Mouse (Mus musculus) retina, postnatal 1 day (tissue): Measurements from ENCODE around the gene Rab3d.

Experiments used
- DNase-seq: peaks from one replicate; pipeline ENCODE4 v3.0.0-alpha.2; 2012

The Rab3d gene

DNA sequence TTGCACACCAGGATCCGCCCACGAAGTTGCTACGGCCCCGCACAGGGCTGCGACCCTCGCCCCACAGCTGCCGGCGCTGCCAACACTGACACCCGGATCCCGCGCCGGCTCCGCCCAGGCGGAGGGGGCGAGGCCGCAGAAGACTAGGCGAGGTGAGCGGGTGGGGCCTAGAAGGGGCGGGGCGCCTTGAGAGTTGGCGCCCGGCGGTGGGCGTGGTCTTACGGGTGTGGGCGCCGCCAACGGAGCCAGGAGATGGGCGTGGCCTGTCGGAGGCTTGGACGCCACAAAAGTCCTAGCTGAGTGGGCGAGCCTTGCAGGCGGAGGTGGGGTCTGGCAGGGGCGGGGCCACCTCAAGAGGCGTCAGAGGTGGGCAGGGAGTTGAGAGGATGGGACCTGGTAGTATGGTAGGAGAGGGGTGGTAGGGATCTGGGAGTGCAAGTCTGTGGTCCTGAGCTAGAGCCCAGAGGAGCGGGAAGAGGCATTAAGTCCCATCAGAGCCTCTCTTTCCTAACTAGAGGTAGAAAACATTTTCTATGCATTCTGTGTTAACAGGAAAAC, at the start of gene Rab3d:
Gene Rab3d (minus strand): TSS at position 158 of the 558 bp plus-strand sequence.
- DNase-seq: peak; percentile 98

DNA sequence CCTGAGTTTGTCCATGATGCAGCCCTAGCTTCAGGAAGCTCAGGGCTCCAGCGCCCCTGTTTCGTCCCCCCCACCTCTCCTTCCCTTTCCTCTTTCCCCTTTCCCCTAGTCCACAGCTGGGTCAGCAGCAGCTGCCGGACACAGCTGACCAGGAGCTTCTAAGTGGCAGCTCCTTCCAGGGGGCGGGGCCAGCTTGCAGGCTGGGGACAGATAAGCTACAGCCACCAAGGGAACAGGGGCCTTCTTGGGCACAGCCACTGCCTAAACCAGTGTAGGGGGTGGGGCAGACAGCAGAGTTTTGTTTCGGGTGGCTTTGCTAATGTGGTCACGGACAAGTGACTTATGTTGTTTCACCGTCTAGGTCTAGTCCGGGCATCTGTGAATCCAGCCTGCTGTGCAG, 45.4 kb upstream of the Rab3d start, which contains the start of gene Epor:
Gene Epor (minus strand): TSS at position 90 of the 400 bp plus-strand sequence.
- DNase-seq: peak; percentile 63

DNA sequence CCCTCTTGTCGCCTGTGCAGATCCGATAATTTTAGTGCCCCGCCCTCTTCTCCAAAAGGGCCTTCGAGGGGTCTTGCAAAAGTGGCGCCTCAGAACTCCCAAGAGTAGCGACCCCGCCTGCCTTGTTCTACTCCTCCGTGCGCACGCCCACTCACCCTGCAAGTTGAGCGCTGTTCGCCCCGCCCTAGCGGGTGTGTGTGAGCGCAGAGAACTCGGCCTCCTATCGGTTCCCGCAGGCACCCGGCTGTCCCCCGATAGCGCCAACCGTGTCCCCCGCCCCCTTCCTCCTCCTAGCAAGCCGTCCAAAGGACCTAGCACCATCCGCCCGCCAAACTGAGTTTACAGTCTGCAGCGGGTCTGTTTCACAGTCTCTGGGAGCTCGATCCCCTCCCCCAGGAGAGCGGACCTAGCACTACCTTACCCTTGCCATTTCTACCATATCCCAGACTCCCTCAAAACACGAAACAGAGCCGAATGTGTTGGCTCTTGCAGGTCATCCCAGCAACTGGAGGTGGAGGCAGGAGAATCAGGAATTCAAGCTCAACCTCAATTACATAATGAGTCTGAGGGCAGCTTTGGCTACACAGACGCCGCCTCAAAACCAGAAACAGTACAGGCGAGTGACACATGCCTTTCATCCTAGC, 44.5 kb upstream of the Rab3d start:
- DNase-seq: peak; percentile 74

DNA sequence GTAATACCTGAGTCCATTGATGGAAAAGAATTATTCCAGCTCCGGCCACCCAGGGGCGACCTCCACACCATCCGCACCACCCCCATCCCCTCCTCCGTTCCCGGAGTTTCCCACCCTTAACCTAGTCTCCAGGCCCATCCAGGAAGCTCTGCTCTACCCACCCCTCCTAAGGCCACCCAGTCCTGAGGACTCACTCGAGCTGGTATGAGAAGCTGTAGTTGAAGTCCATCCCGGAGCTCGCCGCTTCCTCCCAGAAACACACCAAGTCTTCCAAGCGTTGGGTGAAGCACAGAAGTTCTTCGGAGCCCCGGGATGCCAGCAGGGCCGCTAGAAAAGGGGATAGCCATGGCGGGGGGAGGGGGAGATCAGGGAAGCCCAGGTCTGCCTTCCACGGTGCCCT, 44.0 kb upstream of the Rab3d start:
- peak; percentile 25 for DNase-seq

DNA sequence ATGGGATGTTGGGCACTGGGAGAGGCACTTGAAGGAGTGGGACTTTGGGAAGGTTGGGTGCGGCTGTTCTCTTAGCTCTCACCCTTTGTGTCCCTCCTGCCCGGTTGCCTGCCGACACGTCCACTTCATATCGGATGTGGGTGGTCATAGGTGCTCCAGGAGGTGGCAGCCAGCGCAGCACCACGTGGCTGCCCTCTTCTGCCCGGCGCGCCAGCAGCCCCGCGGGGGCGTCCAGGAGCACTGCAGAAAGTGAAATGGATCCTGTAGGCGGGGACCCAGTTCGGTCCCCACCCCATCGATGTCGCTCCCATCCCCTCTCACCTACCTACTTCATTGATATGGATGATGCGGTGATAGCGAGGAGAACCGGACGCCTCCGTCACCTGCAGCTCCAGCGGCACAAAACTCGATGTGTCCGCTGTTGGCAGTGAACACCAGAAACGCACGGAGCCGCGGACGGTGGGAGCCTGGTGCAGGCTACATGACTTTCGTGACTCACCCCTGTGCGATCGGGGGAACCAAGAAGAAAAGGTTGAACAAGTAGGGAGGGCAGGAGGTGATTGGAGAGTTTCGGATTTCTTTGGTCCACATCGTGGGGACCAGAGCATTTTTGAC, 43.5 kb upstream of the Rab3d start:
- peak; percentile 21 for DNase-seq

DNA sequence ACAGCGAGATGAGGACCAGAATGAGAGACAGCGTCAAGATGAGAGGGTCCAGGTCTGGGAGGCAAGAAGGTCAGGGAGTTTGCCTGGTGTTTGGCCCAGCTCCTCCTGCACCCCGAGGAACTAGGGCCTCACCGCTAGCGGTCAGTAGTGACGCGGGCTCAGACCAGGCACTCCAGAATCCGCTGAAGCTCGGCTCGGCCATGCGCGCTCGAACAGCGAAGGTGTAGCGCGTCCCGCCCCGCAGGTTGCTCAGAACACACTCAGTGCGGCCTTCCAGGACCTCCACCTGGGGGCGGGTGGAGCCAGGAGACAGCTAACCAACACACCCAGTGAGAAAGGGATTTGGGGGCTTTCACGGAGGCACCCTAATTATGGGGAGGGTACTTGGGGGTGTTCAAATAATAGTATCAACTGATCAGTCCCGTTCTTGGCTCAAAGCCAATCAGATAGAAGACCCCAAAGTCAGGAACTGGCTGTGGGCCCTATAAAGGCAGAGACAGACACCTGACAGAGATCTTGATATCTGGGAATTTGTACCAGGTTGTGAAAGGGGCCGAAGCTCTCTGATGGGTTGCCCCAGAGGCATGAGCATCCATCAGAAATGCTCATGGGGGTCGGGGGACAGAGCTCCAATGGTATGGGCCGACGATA, 42.7 kb upstream of the Rab3d start:
- DNase-seq: peak; percentile 31

DNA sequence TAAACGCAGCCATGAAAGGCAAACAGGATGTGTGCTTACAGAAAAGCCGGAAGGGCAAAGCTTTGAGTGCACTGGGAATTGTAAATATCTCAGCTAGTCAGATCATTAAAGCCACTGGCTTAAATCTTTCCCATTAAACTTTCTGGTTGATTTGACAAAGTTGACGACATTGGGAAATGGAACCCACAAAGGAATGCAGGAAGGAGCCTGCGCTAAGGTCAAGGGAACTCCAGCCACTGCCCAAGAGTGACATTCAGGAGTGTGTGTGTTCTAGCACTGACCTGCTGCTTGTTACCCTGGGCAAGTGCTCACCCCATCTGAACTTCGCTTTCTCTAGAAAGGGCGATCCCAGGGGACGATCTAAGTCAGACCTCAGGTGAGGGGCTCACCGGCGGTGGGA, 42.1 kb upstream of the Rab3d start:
- DNase-seq: no peak

DNA sequence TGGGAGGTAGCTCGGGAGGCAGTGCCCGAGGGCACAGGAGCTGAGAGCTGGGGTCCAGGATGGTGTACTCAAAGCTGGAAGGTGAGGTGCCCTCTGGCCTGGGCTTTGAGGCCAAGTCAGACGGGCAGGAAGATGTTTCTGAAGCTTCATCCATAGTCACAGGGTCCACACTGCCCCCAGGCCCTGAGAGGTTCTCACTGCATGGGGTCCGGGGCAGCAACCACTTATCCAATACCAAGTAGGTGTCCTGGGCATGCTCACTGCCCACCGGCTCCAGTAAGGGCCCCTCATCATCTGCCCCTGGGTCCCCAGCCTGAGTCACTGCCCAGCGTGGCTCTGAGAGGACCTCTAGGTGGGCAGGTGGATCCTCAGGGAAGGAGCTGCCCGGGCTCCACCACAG, 41.3 kb upstream of the Rab3d start:
- DNase-seq: no peak

DNA sequence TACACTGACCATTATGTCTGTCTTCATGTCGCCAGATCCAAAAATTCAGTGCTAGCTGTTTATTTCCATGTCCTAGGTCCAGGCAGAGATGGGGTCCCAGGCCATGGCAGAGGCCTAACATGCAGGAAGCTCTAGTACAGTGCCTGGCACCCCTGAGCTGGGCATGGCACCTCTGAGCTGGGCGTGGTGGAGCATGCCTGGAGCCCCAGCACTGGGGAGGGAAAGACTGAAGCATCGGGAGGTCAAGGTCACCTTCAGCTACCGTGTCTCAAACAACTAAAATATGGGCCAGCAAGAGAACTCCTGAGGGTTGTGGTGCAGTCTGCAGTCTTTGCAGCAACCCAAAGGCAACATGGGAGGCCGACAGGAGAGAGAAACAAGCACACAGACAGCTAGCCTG, 40.4 kb upstream of the Rab3d start:
- DNase-seq: no peak

DNA sequence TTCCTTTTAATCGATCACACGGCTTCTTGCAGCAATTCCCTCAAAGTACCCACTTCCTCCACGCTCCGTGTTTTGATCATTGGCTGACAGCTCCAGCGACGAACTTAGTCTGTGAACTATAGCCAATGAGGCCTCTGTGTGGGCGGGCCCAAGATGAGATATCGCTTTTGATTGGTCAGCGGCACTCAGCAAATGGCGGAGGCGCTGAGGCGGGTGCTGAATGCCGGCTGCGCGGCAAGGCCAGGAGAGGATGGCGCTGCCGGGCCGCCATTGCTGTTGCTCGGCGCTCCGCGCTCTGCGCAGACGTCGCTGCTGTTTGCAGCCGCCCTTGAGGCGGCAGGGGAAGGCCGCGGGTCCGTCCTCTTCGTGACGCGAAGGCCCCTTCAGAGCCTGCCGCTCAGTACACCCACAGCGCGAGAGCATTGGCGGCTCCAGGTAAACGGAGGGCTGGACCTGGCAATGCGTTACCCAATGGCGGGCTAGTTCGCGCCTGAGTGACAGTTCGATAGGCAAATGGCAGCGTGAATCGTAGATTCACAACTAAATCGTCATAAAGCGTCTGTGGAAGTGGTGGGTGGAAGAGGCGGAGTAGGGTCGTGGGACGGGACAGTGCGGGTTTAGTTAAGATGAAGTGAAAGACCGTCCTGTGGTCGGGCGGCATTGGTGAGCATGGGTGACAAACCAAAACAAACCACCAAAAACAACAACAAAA, 37.7 kb upstream of the Rab3d start, which contains the start of gene Swsap1:
Gene Swsap1 (plus strand): TSS at position 186 of the 712 bp plus-strand sequence.
- DNase-seq: peak; percentile 99

DNA sequence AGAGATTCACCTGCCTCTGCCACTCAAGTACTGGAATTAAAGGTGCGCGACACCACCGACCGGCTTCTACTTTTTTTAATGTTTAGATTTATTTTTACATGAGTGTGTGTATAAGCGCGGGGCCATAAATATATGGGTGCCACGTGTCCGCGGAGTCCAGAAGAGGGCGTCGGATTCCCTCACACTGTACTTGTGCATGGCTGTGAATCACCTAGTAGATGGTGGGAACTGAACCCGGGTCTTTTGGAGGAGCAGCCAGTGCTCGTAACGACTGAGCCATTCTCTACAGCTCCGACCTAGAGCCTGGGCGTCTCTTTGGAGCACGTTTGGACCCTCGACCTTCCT, 37.2 kb upstream of the Rab3d start:
- DNase-seq: no peak

DNA sequence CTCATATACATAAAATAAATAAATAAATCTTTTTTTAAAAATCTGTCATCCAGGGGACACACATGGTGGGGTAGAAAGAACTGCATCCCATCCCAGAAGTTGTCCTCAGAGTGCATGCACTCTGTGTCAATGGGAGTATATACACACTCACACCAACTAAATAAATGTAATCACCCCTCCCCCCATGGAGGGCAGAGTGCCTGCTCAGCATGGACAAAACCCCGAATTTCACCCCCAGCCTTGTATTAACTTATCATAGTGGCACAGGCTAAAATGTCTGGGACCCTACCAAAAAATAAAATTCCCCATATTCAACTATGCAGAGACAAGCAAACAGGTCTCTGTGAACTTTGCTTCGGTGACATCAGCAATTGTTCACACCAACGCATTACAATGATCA, 36.6 kb upstream of the Rab3d start:
- no peak for DNase-seq

DNA sequence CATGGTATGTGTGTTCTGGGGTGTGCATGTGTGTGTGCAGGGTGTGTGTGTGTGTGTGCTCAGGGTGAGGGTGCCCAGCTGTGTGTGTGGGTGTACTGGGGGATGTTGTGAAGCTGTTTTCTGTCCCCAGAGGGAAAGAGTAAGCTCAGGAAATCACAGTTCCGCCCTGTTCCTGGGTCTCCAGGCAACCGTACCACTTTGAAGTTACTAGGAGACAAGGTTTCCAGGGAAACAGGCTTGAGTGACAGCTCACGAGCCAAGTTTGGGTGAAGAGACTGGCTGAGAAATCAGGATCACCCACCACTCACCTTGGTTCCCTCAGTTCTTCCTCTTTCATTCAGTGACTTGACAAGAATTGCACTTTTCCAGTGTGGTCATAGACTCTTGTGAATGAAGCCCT, 35.6 kb upstream of the Rab3d start:
- peak; percentile 56 for DNase-seq

DNA sequence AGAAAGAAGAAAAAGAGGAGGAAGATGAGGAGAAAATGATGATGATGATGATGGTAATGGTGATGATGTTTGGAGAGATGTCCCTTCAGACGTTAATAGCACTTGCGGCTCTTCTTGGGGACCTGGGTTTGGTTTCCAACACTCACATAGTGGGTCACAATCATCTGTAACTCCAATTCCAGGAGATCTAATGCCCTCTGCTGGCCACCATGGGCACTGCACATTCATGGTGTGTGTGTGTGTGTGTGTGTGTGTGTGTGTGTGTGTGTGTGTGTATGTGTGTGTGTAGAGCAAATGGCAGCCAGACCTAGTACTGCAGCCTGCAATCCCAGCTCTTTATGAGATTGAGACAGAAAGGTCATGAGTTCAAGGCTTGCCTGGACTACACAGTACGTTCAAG, 34.0 kb upstream of the Rab3d start:
- no peak for DNase-seq

DNA sequence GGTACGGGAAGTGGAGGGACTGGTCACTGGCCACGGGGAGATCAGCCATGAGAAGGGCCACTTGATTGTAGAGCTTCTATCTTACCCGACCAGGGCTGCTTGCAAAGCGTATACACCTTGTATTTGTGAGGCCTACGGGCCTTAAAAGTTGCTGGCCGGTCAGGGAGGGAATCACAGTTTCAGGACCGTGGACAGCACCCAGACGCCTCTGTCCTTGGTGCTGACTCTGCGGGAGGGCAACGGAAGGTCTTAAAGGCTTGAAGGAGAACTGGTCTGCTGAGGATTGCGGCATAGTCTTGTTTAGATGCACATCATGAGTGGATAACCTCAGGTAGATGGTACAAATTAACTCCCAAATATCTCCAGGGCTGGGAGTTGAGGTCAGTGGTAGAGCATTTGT, 32.3 kb upstream of the Rab3d start:
- DNase-seq: peak; percentile 66

DNA sequence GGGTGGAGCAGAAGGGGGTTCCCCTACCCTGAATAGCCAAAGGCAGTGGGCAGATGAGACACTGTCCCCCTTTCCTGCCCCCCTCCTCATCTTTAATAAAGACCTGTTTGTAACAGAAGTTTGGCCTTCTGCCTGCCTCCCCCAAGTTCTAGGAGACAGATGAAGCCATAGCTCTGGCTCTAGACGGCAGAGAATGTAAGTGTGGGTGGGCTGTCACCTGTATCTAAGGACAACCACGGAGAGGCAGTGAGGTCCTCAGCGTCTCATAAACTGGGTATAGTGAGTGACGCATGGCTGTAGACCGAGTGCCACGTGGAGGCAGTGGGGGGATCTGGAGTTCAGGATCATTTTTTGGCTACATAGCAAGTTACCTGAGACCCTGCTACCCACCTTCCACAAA, 30.8 kb upstream of the Rab3d start:
- no peak for DNase-seq

DNA sequence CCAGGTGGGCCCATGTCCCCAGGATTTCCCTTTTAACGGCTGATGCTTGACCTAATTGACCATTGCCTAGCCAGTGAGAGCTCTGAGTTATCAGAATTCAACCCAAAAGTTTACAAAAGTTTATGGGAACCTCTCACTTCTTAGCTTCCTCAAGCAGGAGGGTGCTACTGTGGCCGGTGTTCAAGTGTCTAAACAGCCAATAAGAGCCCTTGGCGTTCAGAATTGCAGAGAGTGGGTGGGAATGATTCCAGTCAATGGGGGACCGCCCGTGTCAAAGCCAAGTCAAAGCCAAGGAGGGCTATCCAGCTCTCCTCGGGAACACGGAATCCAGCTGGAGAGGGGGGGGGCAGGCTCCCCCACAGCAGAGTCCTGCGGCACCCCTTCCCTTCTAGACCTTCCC, 30.2 kb upstream of the Rab3d start:
- DNase-seq: no peak

DNA sequence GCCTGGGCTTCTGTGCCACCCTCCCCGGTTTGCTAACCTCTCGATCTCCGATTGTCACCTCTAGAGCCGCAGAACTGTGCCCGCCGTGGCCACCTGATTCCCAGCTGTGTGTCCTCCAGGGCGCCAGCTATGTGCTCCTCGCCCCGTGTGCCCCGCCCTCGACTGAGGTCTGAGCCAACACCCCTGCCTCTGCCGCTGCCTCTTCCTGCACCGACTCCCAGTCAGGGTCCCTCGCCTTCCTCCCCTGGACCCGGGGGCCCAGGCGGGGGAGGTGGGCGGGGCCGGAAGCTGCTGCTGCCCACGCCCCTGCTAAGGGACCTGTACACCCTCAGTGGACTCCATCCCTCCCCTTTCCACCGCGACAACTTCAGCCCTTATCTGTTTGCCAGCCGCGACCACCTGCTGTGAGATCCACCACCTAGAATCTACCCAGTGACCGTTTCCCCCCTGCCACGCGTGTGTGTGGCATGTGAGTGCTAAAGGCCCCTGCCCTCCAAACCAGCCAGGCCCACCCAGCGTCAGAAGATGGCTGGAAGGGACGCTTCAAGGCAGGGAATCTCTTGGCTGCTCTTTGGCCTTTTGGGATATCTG, 29.6 kb upstream of the Rab3d start:
- no peak for DNase-seq

DNA sequence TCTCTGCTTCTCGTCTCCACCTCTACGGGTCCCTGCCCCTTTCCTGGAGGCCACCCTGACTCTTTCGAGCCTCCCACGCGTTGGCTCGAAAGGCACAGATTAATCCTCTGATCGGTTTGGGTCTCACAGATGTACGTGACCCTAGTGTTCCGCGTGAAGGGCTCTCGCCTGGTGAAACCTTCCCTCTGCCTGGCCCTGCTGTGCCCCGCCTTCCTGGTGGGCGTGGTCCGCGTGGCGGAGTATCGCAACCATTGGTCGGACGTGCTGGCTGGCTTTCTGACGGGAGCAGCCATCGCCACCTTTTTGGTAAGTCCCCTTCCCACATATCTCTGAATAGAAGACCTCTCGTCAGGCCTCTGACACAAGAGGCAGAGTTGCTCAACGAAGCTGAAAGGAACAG, 26.3 kb upstream of the Rab3d start:
- no peak for DNase-seq

DNA sequence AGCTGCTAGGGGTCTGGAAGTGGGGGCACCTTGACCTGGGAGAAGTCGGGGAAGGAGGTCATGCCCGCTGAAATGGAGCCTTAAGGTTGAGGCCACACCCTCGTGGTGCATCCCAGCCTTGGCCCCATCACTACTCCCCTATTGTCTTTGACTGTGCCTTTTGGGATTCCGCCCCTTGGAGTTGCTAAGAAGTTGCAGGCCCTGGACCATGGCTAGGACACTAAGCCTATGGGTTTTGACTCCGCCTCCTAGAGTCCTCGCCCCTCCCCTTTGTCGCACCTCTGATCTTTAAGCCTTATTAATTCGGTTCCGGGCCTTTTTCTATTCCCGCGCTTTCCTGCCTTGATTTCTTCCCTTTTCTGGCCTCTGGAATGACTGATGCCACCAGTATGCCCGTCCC, 25.6 kb upstream of the Rab3d start:
- DNase-seq: no peak

DNA sequence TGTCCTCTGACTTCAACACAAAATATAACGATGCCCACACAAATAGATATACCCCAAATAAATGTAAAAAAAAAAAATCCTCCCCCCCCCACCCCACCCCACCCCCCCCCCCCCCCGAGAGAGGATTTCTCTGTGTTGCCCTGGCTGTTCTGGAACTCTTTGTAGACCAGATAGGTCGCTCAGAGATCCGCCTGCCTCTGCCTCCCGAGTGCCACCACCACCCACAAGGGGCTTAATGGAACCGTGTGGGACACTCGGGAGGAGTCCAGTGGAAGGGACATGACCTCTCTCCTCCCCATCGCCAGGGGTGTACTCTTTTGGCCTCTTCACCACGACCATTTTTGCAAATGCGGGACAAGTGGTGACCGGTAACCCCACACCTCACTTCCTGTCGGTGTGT, 25.1 kb upstream of the Rab3d start:
- no peak for DNase-seq

DNA sequence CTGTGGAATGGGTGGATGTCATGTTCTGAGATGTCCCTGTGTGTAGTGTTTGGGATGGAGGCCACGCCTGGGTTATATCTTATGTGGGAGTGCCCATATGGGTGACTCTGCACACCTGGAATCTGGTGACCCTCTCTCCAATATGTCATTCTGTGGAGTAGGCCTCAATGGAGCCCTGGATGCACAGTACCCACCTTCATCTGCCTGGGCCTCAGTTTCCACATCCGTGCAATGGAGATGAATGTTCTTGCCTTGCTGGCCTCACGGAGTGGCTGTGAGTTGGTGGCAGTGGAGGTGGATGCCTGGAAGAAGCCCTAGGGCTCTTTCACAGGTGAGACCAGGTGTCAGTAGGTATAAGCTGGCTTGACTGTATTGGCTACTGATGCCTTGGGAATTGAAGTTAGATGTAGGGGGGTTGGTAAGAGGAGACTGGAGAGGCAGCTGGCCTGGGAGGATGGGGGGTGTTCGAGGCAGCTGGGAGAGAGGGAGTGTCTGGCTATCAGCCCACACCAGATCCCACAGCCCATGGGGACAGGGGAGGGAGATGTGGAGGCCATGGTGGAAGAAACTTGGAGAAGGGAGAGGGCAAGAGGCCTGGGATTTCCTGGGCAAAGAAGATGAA, 20.4 kb upstream of the Rab3d start:
- DNase-seq: no peak

DNA sequence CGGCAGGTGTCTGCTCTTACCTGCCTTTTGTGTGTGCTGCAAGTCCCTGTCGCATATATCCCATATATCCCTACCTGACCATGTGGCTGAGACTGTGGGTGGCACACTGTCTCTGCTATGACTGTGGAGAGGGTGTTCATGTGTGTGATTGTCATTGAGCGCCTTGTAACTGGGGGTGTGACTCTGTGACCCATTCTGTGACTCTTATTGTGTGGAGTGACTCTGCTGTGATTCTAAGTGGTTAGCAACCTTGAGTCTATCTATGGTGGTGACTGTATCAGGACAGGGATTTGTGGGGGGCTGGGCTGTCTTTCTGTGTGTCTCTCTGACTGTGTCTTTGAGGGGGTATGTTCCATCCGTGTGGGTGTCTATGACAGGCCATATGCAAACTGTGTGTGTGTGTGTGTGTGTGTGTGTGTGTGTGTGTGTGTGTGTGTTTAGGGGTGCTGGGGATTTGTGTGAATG, 19.8 kb upstream of the Rab3d start:
- DNase-seq: no peak
